Mouse (Mus musculus): ENCODE results near the gene Gm28048.

DNA sequence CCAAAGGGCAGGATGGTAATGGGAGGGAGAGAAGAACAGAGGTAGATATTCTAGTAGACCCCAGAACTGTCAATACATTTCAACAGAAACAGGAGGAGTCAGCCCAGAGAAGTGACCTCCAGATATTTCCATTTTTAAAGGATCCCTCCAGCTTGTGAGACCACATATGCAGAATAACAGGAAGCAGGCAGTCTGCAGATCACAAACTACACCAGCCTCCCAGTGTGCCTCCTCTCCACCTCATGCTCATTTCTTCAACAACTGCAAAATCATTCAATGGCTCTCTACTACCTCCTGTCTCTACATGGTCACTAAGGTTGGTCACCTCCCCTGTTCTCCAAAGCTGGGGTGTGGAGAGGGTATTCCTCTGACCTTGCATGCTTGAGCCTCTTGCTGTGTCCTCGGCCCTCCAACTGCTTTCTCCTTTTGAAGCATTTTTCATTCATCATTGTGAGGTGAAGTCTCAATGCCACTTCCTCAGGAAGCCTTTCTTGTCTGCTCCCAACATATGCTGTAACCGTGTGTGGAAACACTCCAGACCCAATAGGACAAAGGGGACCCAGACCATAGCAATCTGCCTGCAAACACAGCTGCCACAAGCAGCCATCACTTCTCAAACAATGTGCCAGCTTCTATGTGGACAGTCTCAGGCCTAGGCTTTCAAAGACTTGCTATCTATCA lies 128.3 kb downstream of the Gm28048 start:
- TF ChIP-seq GATA1 (IDR thresholded peaks at IDR 0.05; ENCODE audit: borderline replicate concordance, low read length) (no peak; the same call in 2 of the 3 replicates), FLI1 (IDR thresholded peaks at IDR 0.05; ENCODE audit: low read length) (no peak)
